Mouse (Mus musculus): ENCODE results near the gene H2afv.
"Not testable (repeated sequence)": the region's sequence is repeated elsewhere in the genome, so short reads cannot be mapped to it uniquely, and the experiment has no call there.

Gene H2afv

GRCm38 (mm10) chr11:6413264-6413663, 31.0 kb downstream of the H2afv start:
- DNase-seq: peak; percentile 84

DNA sequence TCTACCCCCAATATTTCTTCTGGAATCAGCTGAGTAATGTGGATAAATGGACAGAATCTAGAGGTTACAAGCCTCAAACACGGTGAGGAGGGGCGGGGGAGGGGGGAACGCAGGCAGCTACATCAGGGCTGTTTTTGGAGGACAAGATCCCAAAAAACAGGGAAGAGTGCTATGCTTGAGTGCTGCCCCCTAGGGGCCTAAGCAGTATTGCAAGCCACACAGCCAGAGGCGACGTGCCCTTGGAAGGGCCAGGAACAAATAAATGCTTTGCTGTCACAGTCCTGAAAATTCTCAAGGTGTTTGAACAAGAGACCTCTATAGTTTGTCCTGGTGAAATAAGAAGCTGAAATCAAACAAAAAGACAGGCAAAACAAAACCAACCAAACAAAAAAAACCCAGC, 32.6 kb downstream of the H2afv start:
- DNase-seq: peak; percentile 94

DNA sequence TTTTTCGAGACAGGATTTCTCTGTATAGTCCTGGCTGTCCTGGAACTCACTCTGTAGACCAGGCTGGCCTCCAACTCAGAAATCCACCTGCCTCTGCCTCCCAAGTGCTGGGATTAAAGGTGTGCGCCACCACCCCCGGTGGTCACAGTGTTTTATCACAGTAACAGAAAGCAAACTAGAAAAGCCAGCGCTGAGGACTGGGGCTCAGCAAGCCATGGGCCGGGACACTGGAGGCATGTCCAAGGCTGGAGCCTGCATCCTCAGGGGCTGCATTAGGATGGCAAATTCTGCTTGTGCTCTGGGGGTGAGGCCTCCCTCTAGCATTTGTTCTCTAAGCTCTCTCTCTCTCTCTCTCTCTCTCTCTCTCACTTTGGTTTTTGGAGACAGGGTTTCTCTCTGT, 33.5 kb downstream of the H2afv start:
- not testable (repeated sequence) for DNase-seq

DNA sequence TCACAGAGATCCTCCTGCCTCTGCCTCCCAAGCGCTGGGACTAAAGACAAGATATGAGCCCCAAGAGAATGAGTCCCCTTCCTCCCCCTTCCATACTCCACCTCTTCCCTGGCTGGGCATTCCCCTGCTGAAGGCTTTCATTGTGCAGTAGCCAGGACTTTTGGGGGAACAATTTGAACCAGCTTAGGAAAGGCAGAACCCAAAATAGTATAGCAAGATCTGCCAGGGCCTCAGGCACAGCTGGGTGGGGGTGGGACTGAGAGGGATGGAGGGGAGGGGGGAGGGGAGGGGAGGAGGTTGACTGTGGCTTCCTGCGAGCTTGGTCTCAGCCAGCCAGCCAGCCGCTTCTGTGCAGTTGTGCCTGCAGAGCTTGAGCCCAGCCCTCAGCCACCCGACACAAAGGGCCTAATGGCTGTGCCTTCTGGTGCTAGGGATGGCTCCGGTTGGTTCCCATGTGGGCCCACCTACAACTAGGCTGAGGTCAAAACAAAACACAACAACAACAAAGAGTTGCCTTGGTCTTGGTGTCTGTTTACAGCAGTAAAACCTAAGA, 34.1 kb downstream of the H2afv start:
- peak; percentile 87 for DNase-seq

- DNase-seq: no peak
These were observed 37.1 kb downstream of the H2afv start for GRCm38 (mm10) chr11:6407162-6407621.

DNA sequence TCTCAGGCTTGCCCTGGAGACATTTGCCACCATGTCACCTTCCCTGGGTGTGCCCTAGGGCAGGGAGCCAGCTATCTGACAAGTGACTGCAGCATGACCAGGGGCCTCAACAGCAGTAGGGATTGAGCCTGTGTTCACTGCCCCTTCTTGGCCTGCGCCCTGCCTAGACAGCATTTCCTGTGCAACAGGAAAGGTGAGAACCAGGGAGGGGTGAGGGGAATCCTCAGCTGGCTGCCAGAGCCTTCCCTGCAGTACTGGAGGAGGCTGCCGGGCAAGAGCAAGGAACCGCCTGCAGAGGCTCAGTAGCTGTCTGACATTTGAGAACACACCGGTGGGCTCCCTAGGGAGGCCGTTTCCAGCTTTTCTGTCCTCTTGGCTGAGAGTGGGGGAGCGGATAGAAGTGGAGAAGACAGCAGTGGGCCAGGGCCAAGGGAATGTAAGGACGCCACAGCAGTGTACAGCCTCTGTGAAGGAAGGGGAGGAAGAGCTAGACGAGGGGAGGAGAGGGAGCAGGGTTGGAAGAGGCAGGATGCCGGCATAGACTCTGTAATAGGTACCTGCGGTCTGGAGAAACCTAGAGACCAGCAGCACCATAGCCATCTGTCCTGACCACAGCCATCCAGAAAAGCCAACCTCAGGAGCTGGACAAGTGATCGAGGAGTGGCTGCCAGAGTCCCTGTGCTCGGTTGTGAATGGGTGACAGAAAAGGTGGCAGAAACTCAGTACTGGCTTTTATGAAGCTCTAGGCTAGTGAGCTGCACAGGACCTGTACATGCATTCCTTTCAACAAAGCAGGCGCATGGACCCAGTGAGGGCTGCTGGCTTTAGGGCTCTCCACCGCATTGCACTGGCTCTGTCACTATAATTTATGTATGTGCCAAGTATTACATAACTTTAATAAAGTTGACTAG, 37.7 kb downstream of the H2afv start:
- peak; percentile 99 for DNase-seq

DNA sequence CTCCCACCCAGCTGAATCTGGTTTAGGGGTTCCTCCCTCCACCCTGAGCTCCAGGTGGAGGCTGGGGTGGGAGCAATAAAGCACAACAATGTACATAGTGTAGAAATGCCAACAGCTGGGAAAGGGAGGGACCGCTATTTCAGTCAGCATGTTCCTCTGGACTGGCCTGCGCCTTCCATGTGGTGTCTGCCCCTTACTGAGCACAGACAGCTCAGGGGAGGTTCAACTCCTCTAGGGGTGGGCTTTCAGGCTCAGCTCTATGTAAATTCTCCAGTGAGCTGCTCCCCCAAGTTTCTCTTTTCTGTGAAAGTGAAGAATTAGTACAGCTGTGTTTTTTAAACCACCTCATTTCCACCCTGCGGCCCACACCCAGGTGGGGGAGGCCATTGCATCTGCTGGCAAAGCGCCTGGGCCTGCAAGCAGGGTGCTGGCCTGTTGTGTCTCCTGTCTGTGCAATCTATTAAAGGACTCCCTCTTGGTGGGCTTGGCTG, 38.6 kb downstream of the H2afv start:
- DNase-seq: peak; percentile 97

GRCm38 (mm10) chr11:6404699-6405566, 39.3 kb downstream of the H2afv start:
- DNase-seq: peak; percentile 94

DNA sequence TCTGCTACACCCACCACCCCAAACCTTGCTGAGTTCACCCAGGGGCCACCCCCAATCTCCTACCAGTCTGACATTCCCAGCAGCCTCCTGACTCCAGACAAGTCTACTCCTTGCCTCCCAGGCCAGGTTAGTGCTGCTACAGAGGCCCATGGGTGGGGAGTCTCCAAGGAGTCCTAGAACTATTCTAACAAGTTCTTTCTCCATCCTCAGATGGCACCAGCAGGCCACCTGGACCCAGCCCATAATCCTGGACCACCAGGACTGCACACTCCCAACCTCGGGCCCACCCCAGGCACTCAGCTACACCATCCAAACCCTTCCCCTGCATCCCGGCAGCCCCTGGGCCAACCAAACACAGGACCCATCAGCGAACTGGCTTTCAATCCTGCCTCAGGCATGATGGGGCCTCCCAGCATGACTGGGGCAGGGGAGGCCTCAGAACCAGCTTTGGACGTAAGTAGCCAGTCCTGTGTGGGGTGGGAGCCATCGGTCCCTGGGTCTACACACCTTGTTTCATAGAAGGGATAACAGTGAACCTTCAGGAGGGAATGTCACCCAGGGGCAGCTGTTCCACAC, 40.3 kb downstream of the H2afv start:
- peak; percentile 92 for DNase-seq

DNA sequence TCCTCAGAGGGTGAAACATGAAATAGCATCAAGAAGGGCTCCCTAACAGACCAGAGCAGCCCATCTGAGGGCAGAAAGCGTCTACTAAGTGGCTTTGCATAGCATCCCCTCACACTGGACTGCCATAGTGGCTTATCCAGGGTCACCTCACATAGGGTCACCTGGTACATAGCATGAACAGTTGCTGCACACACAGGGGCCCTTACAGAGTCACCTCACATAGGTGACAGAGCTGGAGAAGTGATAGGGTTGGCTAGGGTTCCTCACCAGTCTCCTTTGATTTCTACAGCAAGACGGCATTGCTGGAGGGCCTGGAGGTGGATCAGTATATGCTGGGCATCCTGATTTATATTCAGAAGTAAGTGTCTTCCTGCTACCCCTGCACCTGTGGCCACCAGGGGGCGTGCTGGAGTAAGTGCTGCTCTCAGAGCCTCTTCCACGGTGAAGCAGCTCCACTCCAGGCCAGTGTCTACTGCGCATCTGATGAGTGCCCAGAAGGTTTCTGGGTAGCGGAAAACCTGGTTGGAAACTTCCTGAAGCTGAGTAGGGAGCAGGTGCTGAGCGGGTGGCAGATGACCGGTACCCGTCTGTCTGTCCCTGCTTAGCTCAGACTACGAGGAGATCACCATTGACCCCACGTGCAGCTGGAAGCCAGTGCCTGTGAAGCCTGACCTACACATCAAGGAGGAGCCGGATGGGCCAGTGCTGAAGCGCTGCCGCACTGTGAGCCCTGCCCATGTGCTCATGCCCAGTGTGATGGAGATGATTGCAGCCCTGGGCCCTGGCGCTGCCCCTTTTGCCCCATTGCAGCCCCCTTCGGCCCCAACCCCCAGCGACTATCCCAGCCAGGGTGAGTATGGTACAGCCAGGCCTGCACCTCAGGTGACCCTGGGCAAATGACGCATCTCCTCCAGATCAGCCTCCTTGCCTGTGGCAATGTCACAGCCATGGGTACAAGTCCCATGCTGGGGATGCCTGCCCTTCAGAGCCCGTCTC, 41.4 kb downstream of the H2afv start:
- DNase-seq: peak; percentile 94

DNA sequence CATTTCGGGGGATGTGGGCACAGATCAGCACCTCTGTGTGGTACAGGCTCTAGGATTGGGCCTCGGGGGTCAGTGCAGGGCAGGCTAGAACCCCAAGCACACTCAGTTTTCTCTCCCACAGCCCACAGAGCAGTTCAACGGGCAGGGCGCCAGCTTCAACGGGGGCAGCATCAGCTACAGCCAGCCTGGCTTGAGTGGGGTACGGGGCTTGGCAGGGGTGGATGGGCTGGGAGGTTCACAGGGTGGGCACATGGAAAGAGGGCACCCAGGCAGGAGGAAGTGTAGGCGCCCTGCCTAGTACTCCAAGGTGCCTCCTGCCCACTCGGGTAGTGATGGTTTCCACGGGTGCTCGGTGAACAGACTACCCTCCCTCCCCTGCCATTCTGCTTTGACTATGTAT, 46.1 kb downstream of the H2afv start:
- peak; percentile 84 for DNase-seq

DNA sequence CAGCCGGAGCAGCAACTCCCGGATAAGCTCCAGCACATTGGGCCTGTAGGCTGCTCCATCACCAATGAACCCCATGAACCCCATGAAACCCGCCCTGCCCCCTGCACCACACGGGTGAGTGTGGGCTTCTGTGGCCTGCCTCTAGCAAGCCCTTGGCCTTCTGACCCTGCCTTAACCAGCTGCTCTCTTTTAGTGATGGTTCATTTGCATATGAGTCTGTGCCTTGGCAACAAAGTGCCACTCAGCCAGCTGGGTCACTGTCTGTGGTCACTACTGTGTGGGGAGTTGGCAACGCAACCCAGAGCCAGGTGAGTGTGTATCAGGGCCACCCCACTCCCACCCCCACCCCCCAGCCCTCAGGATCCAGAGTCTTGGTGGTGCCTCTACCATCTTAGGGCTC, 48.7 kb downstream of the H2afv start:
- DNase-seq: peak; percentile 88

GRCm38 (mm10) chr11:6393866-6394265, 50.4 kb downstream of the H2afv start:
- DNase-seq: peak; percentile 91

GRCm38 (mm10) chr11:6392857-6393256, 51.4 kb downstream of the H2afv start:
- DNase-seq: no peak

GRCm38 (mm10) chr11:6391516-6392276, 52.5 kb downstream of the H2afv start:
- DNase-seq: peak; percentile 90

GRCm38 (mm10) chr11:6390376-6391053, 53.7 kb downstream of the H2afv start:
- DNase-seq: peak; percentile 86

DNA sequence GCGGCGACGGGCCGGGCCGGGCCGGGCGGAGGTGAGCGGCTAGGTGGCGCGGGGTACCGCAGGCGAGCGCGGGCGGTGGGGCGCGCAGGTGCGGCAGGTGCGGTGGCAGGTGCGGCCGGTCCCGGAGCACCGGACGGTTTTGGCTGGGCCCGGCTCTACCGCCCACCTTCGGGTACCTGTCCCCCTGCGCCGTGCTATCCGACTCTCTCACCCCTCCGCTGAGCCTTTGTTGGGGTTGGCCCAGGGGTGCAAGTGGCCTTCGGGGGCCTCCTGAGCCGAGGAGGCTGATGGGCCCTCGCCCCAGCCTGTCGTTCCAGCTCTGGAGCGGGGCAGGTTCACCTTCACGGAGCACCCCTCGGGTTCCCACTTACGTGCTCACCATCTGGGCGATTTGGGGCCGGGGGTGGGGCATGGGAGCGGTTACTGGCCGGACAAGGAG, 54.7 kb downstream of the H2afv start:
- peak; percentile 96 for DNase-seq

- DNase-seq: peak; percentile 99
These were observed 55.4 kb downstream of the H2afv start, which contains the start of gene Zmiz2 for GRCm38 (mm10) chr11:6388726-6389413. Gene Zmiz2 (plus strand): TSS chr11:6389074.

DNA sequence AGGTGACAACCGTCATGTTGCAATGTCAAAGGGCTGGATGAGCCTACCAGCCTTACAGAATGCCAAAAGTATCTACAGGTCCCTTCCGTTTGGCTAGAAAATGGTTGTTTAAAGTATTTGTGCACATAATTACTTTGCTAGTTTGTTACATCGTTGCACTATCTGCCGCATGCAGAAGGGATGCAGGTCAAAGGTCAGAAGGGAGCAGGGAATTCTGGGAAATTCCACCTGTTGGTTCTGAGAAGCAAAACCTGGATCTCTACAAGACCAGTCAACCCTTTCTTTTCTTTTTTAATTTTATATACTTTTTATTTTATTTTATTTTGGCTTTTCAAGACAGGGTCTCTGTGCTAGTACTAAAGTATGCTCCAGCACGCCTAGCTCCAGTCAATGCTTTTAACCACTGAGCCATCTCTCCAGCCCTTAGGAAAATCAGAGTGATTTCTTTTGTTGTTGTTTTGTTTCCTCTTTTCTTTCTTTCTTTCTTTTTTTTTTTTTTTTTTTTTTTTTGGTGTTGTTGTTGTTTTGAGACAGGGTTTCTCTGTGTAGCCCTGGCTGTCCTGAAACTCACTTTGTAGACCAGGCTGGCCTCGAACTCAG, 56.0 kb downstream of the H2afv start:
- peak; percentile 85 for DNase-seq

Measured in heart, adult 11 months (tissue).